Mouse (Mus musculus): ENCODE measurements around the gene Clcn3. TPM values are rescaled to one million over a fixed set of nuclear protein-coding genes. Genes with fewer than 3 reads are reported as not detected.

The Clcn3 gene
- polyA plus RNA-seq, 1 experiment from 2014 or later: 48.7 TPM

- Histone ChIP-seq H3K4me2 (no peak overlapping the region), H3K4me1 (no peaks in the 10 kb centered on the region), H3K9ac (no peak overlapping the region), H3K27me3 (no peaks in the 10 kb centered on the region), H3K4me3 (no peak overlapping the region), H3K36me3 (ENCODE audit: poor library complexity, severe bottlenecking) (no peaks in the 10 kb centered on the region), H3K27ac (no peak overlapping the region), H3K9me3 (replicated peaks) (no peaks in the 10 kb centered on the region)
- ATAC-seq: no peak
- WGBS: 75% methylated on average over 6 of the region's 6 CpGs
These were observed 118.2 kb downstream of the Clcn3 start for GRCm38 (mm10) chr8:60864875-60865274.

DNA sequence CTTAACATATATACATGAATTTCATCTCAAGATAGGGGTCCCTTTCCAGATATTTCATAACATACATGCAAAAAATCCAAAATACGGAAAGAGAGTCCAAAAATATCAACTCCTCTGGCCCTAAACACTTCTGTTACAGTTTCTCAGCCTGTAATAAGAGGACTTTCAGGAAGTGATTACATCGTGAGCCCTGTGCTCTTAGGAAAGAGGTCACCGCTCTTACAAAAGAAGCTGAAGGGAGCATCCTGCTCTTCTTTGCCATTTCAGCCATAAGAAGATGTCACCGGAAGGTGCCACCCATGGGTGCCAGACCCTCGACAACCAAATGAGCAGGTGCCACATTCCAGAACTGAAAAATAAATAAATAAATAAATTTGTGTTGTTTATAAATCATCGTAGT is 121.3 kb downstream of the Clcn3 start:
- H3K27me3 ChIP-seq: no peaks in the 10 kb centered on the region
- ATAC-seq: no peak
- no peaks in the 10 kb centered on the region for H3K4me1 ChIP-seq
- no peak overlapping the region for H3K9ac ChIP-seq
- no peaks in the 10 kb centered on the region for H3K36me3 ChIP-seq (ENCODE audit: poor library complexity, severe bottlenecking)
- no peak overlapping the region for H3K4me2 ChIP-seq
- no peak overlapping the region for H3K4me3 ChIP-seq
- no peaks in the 10 kb centered on the region for H3K9me3 ChIP-seq (replicated peaks)
- 92% methylated on average over 6 of the region's 6 CpGs for WGBS
- H3K27ac ChIP-seq: no peak overlapping the region

GRCm38 (mm10) chr8:60860749-60861148 is 122.4 kb downstream of the Clcn3 start:
- no peaks in the 10 kb centered on the region for H3K27me3 ChIP-seq
- no peak overlapping the region for H3K27ac ChIP-seq
- H3K9ac ChIP-seq: no peak overlapping the region
- H3K4me3 ChIP-seq: no peak overlapping the region
- no peaks in the 10 kb centered on the region for H3K9me3 ChIP-seq (replicated peaks)
- H3K36me3 ChIP-seq (ENCODE audit: poor library complexity, severe bottlenecking): no peaks in the 10 kb centered on the region
- no peaks in the 10 kb centered on the region for H3K4me1 ChIP-seq
- no peak for ATAC-seq
- H3K4me2 ChIP-seq: no peak overlapping the region
- 66% methylated on average over 3 of the region's 3 CpGs for whole genome bisulfite sequencing

Other genes with a start within 250 kb of the Clcn3 start
- gene Hpf1, start 92.9 kb downstream of the Clcn3 start, polyA plus RNA-seq (2015; fragmentation: Nextera tagmentation; extraction: Ambion mirVana): 118 and 123 TPM in 2 replicates
- 18.3 and 23.4 TPM in 2 replicates for gene Nek1, start 9.9 kb upstream of the Clcn3 start, polyA plus RNA-seq (2015; fragmentation: Nextera tagmentation; extraction: Ambion mirVana)
- gene Sh3rf1, start 240.6 kb upstream of the Clcn3 start, polyA plus RNA-seq (2015; fragmentation: Nextera tagmentation; extraction: Ambion mirVana): 31.4 and 34.5 TPM in 2 replicates